Mouse (Mus musculus) neural tube, embryonic 15.5 days (tissue): ENCODE results near the gene Tgoln1. TPM values are rescaled to one million over a fixed set of nuclear protein-coding genes. Genes with fewer than 3 reads are reported as not detected.

Source experiments
- ATAC-seq: fragments of 200-750 bp; cut with Nextera tagmentation; 2 replicates; pipeline ENCODE4 v1.8.0; 2017; ENCODE audit warnings: mild to moderate bottlenecking, moderate TSS enrichment, moderate library complexity; ENCODE audit not compliant: low FRiP score
- H3K27ac ChIP-seq: fragments of 300-500 bp; sonication (generic); replicated peaks from 2 replicates; pipeline ENCODE4 v1.5.1; 2015; ENCODE audit warnings: mild to moderate bottlenecking, inconsistent platforms
- H3K27me3 ChIP-seq: fragments of 300-500 bp; sonication (generic); replicated peaks from 2 replicates; pipeline ENCODE4 v1.6.1; 2015; ENCODE audit warnings: inconsistent platforms
- H3K36me3 ChIP-seq: fragments of 300-500 bp; sonication (generic); 2 replicates; pipeline ENCODE4 v1.6.1; 2015; ENCODE audit warnings: inconsistent platforms
- H3K4me1 ChIP-seq: fragments of 300-500 bp; sonication (generic); 2 replicates; pipeline ENCODE4 v1.6.1; 2015; ENCODE audit warnings: inconsistent platforms
- H3K4me2 ChIP-seq: fragments of 300-500 bp; sonication (generic); 2 replicates; pipeline ENCODE4 v1.6.1; 2015; ENCODE audit warnings: inconsistent platforms, mild to moderate bottlenecking, moderate library complexity
- H3K4me3 ChIP-seq: fragments of 300-500 bp; sonication (generic); replicated peaks from 2 replicates; pipeline ENCODE4 v1.5.1; 2015; ENCODE audit warnings: mild to moderate bottlenecking, inconsistent platforms
- H3K9ac ChIP-seq: fragments of 300-500 bp; sonication (generic); replicated peaks from 2 replicates; pipeline ENCODE4 v1.6.1; 2015; ENCODE audit warnings: mild to moderate bottlenecking, inconsistent platforms
- H3K9me3 ChIP-seq: fragments of 300-500 bp; sonication (generic); replicated peaks from 2 replicates; pipeline ENCODE4 v1.6.1; 2016; ENCODE audit warnings: inconsistent platforms
- WGBS: fragments of 180-500 bp; shearing (Covaris S2); methylation state at CpG from one replicate; pipeline ENCODE4 v1.1.7; 2015; ENCODE audit warnings: mixed read lengths; 5-methylcytosine and 5-hydroxymethylcytosine counted together
- polyA plus RNA-seq: library from polyadenylated mRNA; unstranded; fragments of >200 nt; fragmentation: Nextera tagmentation; extraction: Ambion mirVana; gene quantifications from 2 replicates; pipeline ENCODE4 v1.2.1, GENCODE M21; 2015

Gene Tgoln1
- 36.3 and 38.0 TPM in 2 replicates for polyA plus RNA-seq

DNA sequence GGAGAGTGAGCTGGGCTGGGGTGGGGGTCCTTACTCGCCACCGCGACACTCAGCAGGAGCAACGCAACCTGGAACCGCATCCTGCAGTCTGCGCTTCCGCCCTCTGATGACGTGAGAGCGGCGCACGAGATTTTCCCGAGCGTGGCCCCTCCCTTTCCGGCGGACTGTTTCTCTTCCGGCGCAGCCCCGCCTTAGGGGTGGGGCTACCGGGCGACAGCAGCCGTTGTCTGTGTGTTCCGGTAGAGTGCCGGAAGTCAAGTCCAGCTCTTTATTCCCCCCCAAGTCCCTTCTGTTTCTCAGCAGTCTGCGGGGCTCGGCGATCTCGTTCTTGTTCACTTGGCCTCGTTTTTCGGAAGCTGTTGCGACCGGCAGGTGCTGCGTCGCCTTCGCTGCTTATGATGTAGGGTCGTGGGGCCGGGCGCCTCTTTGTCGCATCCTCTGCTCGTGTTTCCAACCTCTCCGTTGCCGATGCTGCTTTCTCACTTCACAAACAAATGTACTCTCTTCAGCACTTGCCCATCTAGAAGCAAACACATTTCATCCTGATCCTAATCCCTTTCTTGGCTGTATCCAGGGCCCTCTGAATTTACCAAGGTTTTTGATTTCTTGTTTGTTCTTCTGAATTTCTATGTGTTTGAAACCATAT is at the start of gene Tgoln1:
Gene Tgoln1, minus strand, starts transcription at position 358 of the 646 bp plus-strand sequence.
- 0% methylated on average over 41 of the region's 41 CpGs for WGBS
- ATAC-seq, result peak; percentile 99

DNA sequence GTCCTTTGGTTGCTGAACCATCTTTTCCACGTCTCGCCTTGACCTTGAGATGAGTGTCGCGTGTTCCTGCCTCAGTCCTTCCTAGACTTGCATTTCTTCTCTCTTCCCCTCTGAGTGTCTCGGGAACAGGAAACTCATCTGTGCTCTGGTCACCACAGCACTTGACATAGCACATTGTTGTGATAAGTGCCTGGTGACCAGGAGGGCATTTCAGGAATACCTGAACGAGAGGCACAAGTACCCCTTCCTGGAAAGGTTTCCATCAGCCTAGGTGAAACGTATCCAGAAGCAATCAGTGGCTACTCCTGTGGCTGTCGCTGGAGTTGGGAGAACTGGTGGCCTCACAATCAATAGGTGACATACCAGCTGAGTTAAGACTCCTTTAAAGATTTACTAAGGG is 47.5 kb upstream of the Tgoln1 start:
- Histone ChIP-seq H3K27ac (no peak overlapping the region), H3K9me3 (no peaks in the 10 kb centered on the region), H3K4me1 (peaks cover 16% of the 10 kb centered on the region), H3K36me3 (no peaks in the 10 kb centered on the region), H3K4me3 (no peak overlapping the region), H3K27me3 (no peaks in the 10 kb centered on the region), H3K9ac (no peak overlapping the region), H3K4me2 (no peak overlapping the region)
- 82% methylated on average over 8 of the region's 8 CpGs for WGBS
- ATAC-seq, result no peak

More for the DNA sequence above, at the start of gene Tgoln1:
- no peaks in the 10 kb centered on the region for H3K9me3 ChIP-seq
- H3K4me3 ChIP-seq, result peak within 1 kb of the TSS; percentile 89
- peak within 1 kb of the TSS; percentile 96 for H3K27ac ChIP-seq
- peaks cover 15% of the 10 kb centered on the region for H3K36me3 ChIP-seq
- H3K4me2 ChIP-seq, result peak within 1 kb of the TSS; percentile 98
- no peaks in the 10 kb centered on the region for H3K27me3 ChIP-seq
- peak within 1 kb of the TSS; percentile 93 for H3K9ac ChIP-seq
- peaks cover 37% of the 10 kb centered on the region for H3K4me1 ChIP-seq

DNA sequence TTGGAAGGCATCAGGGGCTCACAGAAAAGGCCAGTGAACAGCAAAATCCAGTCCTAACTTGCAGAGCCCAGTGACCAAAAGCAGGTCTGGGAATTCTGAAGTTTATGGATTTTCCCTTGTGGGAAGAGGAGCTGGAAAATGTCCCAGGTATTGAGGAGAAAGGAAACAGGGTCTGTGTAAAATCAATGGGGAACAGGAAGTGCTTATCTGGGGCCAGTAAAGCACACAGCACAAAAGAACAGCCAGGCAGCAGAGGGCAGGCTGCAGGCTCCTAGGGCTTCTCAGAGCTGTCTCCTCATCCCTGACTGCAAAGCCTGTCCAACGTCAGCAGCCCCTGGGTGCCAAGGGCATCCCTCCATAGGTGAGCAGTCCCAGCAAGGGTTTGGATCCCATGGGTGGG is 46.2 kb upstream of the Tgoln1 start:
- H3K4me1 ChIP-seq, result peaks cover 16% of the 10 kb centered on the region
- H3K4me3 ChIP-seq, result no peak overlapping the region
- no peaks in the 10 kb centered on the region for H3K36me3 ChIP-seq
- H3K27me3 ChIP-seq, result no peaks in the 10 kb centered on the region
- no peaks in the 10 kb centered on the region for H3K9me3 ChIP-seq
- H3K27ac ChIP-seq, result no peak overlapping the region
- H3K4me2 ChIP-seq, result no peak overlapping the region
- WGBS, result 4% methylated on average over 1 of the region's 1 CpGs
- ATAC-seq, result no peak
- no peak overlapping the region for H3K9ac ChIP-seq

DNA sequence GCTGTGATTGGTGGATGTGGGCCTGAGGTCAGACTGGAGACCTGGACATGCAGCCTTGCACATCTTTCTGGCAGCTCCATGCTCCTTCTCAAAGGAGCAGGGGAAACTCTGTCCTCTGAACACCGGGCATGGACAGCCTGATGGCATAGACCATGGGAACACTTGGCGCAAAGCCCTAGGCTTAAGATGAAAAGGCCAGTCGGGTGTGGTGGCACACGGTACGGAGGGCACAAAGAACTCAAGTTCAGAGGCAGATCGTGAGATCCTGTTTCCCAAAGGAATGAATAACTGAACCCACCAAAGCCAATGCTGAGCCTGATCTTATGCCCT is 43.6 kb upstream of the Tgoln1 start:
- H3K27ac ChIP-seq, result no peak overlapping the region
- H3K4me1 ChIP-seq, result peaks cover 20% of the 10 kb centered on the region
- H3K4me2 ChIP-seq, result no peak overlapping the region
- WGBS, result 79% methylated on average over 6 of the region's 6 CpGs
- no peak for ATAC-seq
- H3K9me3 ChIP-seq, result no peaks in the 10 kb centered on the region
- no peaks in the 10 kb centered on the region for H3K27me3 ChIP-seq
- no peaks in the 10 kb centered on the region for H3K36me3 ChIP-seq
- H3K4me3 ChIP-seq, result no peak overlapping the region
- H3K9ac ChIP-seq, result no peak overlapping the region

DNA sequence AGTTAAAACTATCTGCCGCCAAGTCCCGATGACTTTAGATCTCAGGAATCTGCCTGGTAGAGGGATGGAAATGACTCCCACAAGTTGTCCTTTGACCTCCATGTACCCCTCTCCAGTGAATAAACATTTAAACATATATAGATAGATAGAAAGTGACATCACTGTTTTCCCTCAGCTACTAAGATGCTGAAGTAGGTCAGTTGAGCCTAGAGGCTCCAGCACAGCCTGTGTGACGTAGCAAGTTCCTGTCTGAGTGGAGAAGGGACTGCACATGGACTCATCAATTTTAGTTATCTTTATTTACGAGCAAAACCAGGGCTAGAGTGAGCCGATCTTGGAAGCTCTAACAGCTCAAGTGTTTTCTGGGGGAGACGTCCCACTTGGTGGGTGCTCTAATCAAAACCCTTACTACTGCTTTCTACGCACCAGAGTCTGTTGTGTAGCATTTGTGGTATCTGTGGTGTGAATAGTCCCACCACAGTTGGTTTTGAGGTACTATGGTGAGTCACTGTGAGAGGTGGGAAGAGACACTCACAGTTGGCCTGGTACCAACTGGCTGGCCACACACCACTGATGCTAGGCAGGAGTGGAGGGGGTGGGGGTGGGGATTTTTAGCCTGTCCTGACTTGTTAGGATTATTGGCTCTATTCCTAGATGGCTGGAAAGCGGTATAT is 43.1 kb upstream of the Tgoln1 start:
- Histone ChIP-seq H3K9ac (no peak overlapping the region), H3K27ac (no peak overlapping the region), H3K27me3 (no peaks in the 10 kb centered on the region), H3K4me3 (no peak overlapping the region), H3K4me2 (no peak overlapping the region), H3K36me3 (no peaks in the 10 kb centered on the region), H3K4me1 (peaks cover 25% of the 10 kb centered on the region), H3K9me3 (no peaks in the 10 kb centered on the region)
- ATAC-seq, result no peak
- WGBS, result 80% methylated on average over 8 of the region's 8 CpGs

DNA sequence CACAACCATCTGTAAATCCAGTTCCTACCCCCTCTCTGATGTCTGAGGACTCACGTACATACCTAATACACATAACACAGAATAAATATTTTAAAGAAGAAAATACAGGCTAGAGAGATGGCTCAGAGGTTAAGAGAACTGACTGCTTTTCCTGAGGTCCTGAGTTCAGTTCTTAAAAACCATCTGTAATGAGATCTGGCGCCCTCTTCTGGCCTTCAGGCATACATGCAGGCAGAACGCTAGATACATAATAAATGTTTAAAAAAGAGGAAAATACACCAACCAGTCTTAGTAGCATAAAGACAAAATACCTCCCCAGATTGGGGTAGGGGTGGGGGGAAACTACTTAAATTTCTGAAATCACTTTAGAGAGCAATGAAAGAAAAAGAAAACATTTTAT is 41.2 kb upstream of the Tgoln1 start:
- H3K4me3 ChIP-seq, result no peak overlapping the region
- 61% methylated on average over 3 of the region's 3 CpGs for WGBS
- ATAC-seq, result no peak

DNA sequence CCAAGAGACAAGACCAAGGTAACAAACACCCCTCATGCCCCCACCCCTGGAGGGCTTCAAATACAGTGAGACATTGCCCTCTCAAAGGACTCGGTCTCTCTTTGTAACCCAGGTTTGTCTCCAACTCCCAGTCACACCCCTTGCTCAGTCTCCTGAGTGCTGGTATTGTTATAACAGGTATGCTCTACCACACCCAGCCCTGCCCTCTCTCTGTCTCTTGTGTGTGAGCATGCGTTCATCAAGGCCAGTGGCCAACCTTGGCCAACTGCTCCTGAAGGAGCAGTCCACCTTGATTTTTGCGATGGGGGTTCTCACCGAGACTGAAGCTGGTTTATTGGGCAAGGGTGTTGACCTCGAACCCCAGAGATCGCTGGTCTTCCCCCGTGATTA is 39.2 kb upstream of the Tgoln1 start:
- Histone ChIP-seq H3K4me2 (no peak overlapping the region), H3K27ac (no peak overlapping the region; the same call in 1 of the 2 replicates), H3K4me3 (no peak overlapping the region), H3K9me3 (no peaks in the 10 kb centered on the region), H3K4me1 (peaks cover 29% of the 10 kb centered on the region), H3K27me3 (no peaks in the 10 kb centered on the region), H3K9ac (no peak overlapping the region), H3K36me3 (no peaks in the 10 kb centered on the region)
- ATAC-seq, result no peak
- 92% methylated on average over 7 of the region's 7 CpGs for WGBS

More for the DNA sequence above, 41.2 kb upstream of the Tgoln1 start:
- Histone ChIP-seq H3K4me2 (no peak overlapping the region), H3K36me3 (no peaks in the 10 kb centered on the region), H3K27me3 (no peaks in the 10 kb centered on the region), H3K9me3 (no peaks in the 10 kb centered on the region), H3K9ac (no peak overlapping the region), H3K4me1 (peaks cover 28% of the 10 kb centered on the region), H3K27ac (no peak overlapping the region)

DNA sequence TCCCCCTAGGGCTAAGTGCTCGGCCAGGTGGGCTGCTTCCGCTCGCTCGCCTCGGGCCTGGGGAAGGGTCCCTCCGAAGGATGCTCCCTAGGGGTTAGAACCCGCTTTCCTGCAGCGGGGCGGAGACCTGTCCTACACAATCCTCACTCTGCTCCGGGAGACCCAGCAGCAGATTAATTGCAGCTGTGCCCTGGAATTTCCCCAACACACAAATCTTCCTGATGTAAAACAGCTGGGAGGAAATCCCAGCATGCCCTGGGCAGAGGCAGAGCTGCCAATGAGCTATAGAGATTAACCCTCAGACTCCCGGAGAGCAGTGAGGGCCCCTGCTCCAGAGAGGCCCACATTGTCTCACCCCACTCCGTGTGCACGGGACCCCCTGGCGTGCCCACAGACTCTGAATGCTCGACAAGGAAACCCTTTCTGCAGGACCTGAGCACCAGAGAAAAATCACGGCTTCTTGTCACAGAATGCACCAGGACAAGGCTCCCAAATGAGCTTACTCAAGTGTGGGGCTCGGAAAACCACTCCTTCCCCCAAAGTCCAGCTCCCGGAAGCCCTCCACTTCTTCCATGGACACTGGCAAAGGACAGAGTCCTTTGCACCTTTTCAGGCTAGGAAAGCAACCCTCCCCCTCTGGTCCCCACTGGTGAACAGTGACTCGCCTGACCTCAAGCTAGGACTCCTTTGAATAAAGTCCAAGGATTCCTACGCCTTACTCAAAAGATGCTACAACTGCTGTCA is 38.7 kb upstream of the Tgoln1 start:
- peaks cover 26% of the 10 kb centered on the region for H3K4me1 ChIP-seq
- WGBS, result 24% methylated on average over 20 of the region's 20 CpGs

DNA sequence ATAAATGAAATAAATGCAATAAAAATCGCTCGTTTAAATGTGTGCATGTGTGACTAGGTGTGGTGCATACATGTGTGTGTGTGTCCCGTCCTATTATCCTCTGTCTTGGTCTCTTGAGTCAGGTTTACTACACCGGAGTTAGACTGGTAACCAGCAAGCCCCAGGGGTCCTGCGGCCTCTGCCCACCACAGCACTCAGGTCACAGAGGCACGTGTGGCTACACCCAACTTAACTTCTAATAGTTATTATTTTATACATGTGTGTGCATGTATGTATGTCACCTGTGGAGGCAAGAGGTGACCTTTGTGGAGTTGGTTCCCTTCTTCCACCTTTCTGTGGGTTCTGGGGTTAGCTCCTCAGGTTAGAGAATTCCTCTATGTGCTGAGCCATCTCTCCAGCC is 37.6 kb upstream of the Tgoln1 start:
- Histone ChIP-seq H3K9me3 (no peaks in the 10 kb centered on the region), H3K36me3 (no peaks in the 10 kb centered on the region), H3K4me3 (no peak overlapping the region), H3K9ac (no peak overlapping the region), H3K27ac (no peak overlapping the region), H3K4me2 (no peak overlapping the region), H3K4me1 (peaks cover 28% of the 10 kb centered on the region), H3K27me3 (no peaks in the 10 kb centered on the region)
- ATAC-seq, result no peak
- 92% methylated on average over 6 of the region's 6 CpGs for WGBS

More for the DNA sequence above, 38.7 kb upstream of the Tgoln1 start:
- peak; percentile 82 for ATAC-seq
- H3K9ac ChIP-seq, result peak overlapping the region; percentile 48
- no peaks in the 10 kb centered on the region for H3K27me3 ChIP-seq
- H3K36me3 ChIP-seq, result no peaks in the 10 kb centered on the region
- H3K27ac ChIP-seq, result peak overlapping the region; percentile 71
- peak overlapping the region; percentile 60 for H3K4me2 ChIP-seq
- no peaks in the 10 kb centered on the region for H3K9me3 ChIP-seq
- peak overlapping the region; percentile 42 for H3K4me3 ChIP-seq

DNA sequence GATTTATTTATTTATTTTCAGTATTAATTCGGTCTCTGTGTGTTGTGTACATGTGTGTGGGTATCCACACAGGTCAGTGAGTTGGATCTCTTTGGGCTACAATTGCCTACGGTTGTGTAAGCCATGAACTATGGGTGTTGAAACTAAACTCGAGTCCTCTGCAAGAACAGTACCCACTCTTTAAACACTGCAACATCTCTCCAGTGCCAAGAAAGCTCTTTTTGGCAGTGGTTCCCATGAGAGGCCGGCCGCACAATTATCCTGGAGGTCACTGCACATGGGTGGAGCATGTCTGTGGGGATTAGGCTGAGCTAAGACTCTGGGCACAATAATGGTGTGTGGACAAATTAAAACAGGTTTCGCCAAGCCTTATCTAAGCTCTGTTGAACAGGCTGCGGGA is 36.6 kb upstream of the Tgoln1 start:
- H3K27ac ChIP-seq, result 0 out of 2 replicates have a peak overlapping the region, but pooled peaks have one; percentile 1
- H3K36me3 ChIP-seq, result no peaks in the 10 kb centered on the region
- no peaks in the 10 kb centered on the region for H3K27me3 ChIP-seq
- H3K4me3 ChIP-seq, result no peak overlapping the region
- whole genome bisulfite sequencing, result 79% methylated on average over 7 of the region's 7 CpGs
- ATAC-seq, result no peak
- H3K9ac ChIP-seq, result no peak overlapping the region
- no peak overlapping the region for H3K4me2 ChIP-seq
- peaks cover 28% of the 10 kb centered on the region for H3K4me1 ChIP-seq
- H3K9me3 ChIP-seq, result no peaks in the 10 kb centered on the region

DNA sequence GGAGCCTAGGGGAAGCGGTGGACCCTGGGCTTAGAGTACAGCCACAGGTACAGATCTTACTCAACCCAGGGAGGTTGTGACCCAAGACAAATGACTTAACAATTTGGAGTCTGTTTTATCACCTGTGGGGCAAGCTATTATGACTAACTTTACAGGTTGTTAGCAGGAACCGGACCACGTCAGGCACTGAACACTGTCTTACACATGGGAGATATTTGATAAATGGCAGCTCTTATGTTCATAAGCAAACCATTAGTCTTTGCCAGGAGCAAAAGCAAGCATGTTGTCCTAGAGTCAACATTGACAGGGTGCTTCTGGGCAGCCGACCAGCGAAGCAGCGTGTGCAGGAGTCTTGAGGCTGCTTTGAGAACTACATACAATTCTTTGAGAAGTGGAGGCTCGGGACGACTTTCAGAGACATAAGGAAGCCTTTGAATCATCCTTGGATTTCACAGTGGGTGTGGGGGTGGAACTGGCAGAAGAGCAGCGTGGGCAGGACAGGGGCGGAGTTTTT is 33.6 kb upstream of the Tgoln1 start:
- no peak for ATAC-seq
- H3K36me3 ChIP-seq, result no peaks in the 10 kb centered on the region
- no peak overlapping the region for H3K9ac ChIP-seq
- no peak overlapping the region for H3K4me3 ChIP-seq
- H3K4me2 ChIP-seq, result no peak overlapping the region
- peaks cover 24% of the 10 kb centered on the region for H3K4me1 ChIP-seq
- H3K27ac ChIP-seq, result no peak overlapping the region
- H3K9me3 ChIP-seq, result no peaks in the 10 kb centered on the region
- H3K27me3 ChIP-seq, result no peaks in the 10 kb centered on the region
- WGBS, result 69% methylated on average over 10 of the region's 10 CpGs
